Mouse (Mus musculus): ENCODE data around the gene Plce1.

- TF ChIP-seq CTCF (IDR thresholded peaks at IDR 0.05; ENCODE audit: low read depth): no peak
- no peak for TF ChIP-seq EP300 (IDR thresholded peaks at IDR 0.05; ENCODE audit: low read depth)
Measured at GRCm38 (mm10) chr19:38480156-38480720, 671 bp upstream of the Plce1 start.

Measured in liver, embryonic 14.5 days (tissue).